Mouse (Mus musculus): ENCODE results near the gene Zpr1. TPM values are rescaled to one million over a fixed set of nuclear protein-coding genes. Genes with fewer than 3 reads are reported as not detected.

Gene Zpr1
- 31.5 and 33.0 TPM in 2 replicates for polyA plus RNA-seq (2014; fragmentation: Nextera tagmentation; extraction: Ambion mirVana)

GRCm38 (mm10) chr9:46272677-46273454 is at the start of gene Zpr1:
TSS of gene Zpr1 (plus strand) at chr9:46273064.
- WGBS: 5% methylated on average over 45 of the region's 45 CpGs
- Histone ChIP-seq H3K9me3 (ENCODE audit: control insufficient read depth, low read length) (no peaks in the 10 kb centered on the region), H3K27ac (replicated peaks in 1 of 2; ENCODE audit: control insufficient read depth in 1 of 2, insufficient read depth in 1 of 2, low read depth in 2 of 2, low read length in 2 of 2) (peak within 1 kb of the TSS; percentile 12 to 40; a peak in 3 of 4 replicates), H3K36me3 (ENCODE audit: control insufficient read depth, insufficient read depth, low read length) (peaks cover 34% of the 10 kb centered on the region), H3K4me3 (ENCODE audit: control insufficient read depth in 1 of 2, insufficient read depth in 1 of 2, low read depth in 1 of 2, low read length in 2 of 2) (peak within 1 kb of the TSS; percentile 61 to 90), H3K27me3 (ENCODE audit: control insufficient read depth, insufficient read depth, low read length) (peaks cover 28% of the 10 kb centered on the region), H3K4me1 (ENCODE audit: control insufficient read depth in 2 of 2, insufficient read depth in 2 of 2, low read length in 2 of 2) (peaks cover 4 to 7% of the 10 kb centered on the region in 2 experiments; a peak in 2 of 4 replicates), H3K4me2 (ENCODE audit: low read length) (peak within 1 kb of the TSS; percentile 83), H3K9ac (ENCODE audit: low read length) (peak within 1 kb of the TSS; percentile 84)
- ATAC-seq (ENCODE audit: insufficient number of reproducible peaks, insufficient read depth, low FRiP score, low read depth): peak; percentile 87

- no peak for ATAC-seq (ENCODE audit: insufficient number of reproducible peaks, insufficient read depth, low FRiP score, low read depth)
- no peaks in the 10 kb centered on the region for H3K9me3 ChIP-seq (ENCODE audit: control insufficient read depth, low read length)
- WGBS: 81% methylated on average over 6 of the region's 6 CpGs
Measured at GRCm38 (mm10) chr9:46223090-46223489, 49.8 kb upstream of the Zpr1 start.

GRCm38 (mm10) chr9:46224101-46224500 is 48.8 kb upstream of the Zpr1 start:
- Histone ChIP-seq H3K27me3 (ENCODE audit: control insufficient read depth, insufficient read depth, low read length) (no peaks in the 10 kb centered on the region), H3K27ac (replicated peaks in 1 of 2; ENCODE audit: control insufficient read depth in 1 of 2, insufficient read depth in 1 of 2, low read depth in 2 of 2, low read length in 2 of 2) (no peak overlapping the region), H3K9ac (ENCODE audit: low read length) (no peak overlapping the region), H3K4me2 (ENCODE audit: low read length) (no peak overlapping the region), H3K4me3 (ENCODE audit: control insufficient read depth in 1 of 2, insufficient read depth in 1 of 2, low read depth in 1 of 2, low read length in 2 of 2) (no peak overlapping the region), H3K36me3 (ENCODE audit: control insufficient read depth, insufficient read depth, low read length) (peaks cover 46% of the 10 kb centered on the region), H3K9me3 (ENCODE audit: control insufficient read depth, low read length) (no peaks in the 10 kb centered on the region), H3K4me1 (ENCODE audit: control insufficient read depth in 2 of 2, insufficient read depth in 2 of 2, low read length in 2 of 2) (no peaks in the 10 kb centered on the region)
- WGBS: 81% methylated on average over 3 of the region's 3 CpGs
- ATAC-seq (ENCODE audit: insufficient number of reproducible peaks, insufficient read depth, low FRiP score, low read depth): no peak

More at GRCm38 (mm10) chr9:46223090-46223489, 49.8 kb upstream of the Zpr1 start:
- Histone ChIP-seq H3K4me3 (ENCODE audit: control insufficient read depth in 1 of 2, insufficient read depth in 1 of 2, low read depth in 1 of 2, low read length in 2 of 2) (no peak overlapping the region), H3K27me3 (ENCODE audit: control insufficient read depth, insufficient read depth, low read length) (no peaks in the 10 kb centered on the region), H3K27ac (replicated peaks in 1 of 2; ENCODE audit: control insufficient read depth in 1 of 2, insufficient read depth in 1 of 2, low read depth in 2 of 2, low read length in 2 of 2) (no peak overlapping the region), H3K4me2 (ENCODE audit: low read length) (no peak overlapping the region), H3K36me3 (ENCODE audit: control insufficient read depth, insufficient read depth, low read length) (peaks cover 50% of the 10 kb centered on the region), H3K4me1 (ENCODE audit: control insufficient read depth in 2 of 2, insufficient read depth in 2 of 2, low read length in 2 of 2) (no peaks in the 10 kb centered on the region), H3K9ac (ENCODE audit: low read length) (no peak overlapping the region)

- Histone ChIP-seq H3K4me2 (ENCODE audit: low read length) (no peak overlapping the region), H3K4me1 (ENCODE audit: control insufficient read depth in 2 of 2, insufficient read depth in 2 of 2, low read length in 2 of 2) (peaks cover 1 to 3% of the 10 kb centered on the region in 2 experiments; a peak in 1 of 4 replicates), H3K9ac (ENCODE audit: low read length) (no peak overlapping the region), H3K36me3 (ENCODE audit: control insufficient read depth, insufficient read depth, low read length) (peaks cover 36% of the 10 kb centered on the region), H3K27ac (replicated peaks in 1 of 2; ENCODE audit: control insufficient read depth in 1 of 2, insufficient read depth in 1 of 2, low read depth in 2 of 2, low read length in 2 of 2) (no peak overlapping the region), H3K9me3 (ENCODE audit: control insufficient read depth, low read length) (no peaks in the 10 kb centered on the region), H3K4me3 (ENCODE audit: control insufficient read depth in 1 of 2, insufficient read depth in 1 of 2, low read depth in 1 of 2, low read length in 2 of 2) (no peak overlapping the region), H3K27me3 (ENCODE audit: control insufficient read depth, insufficient read depth, low read length) (no peaks in the 10 kb centered on the region)
- WGBS: 64% methylated on average over 5 of the region's 5 CpGs
- ATAC-seq (ENCODE audit: insufficient number of reproducible peaks, insufficient read depth, low FRiP score, low read depth): no peak
Measured at GRCm38 (mm10) chr9:46224945-46225660, 47.8 kb upstream of the Zpr1 start.

GRCm38 (mm10) chr9:46227064-46227614 is 45.7 kb upstream of the Zpr1 start:
- Histone ChIP-seq H3K27me3 (ENCODE audit: control insufficient read depth, insufficient read depth, low read length) (peaks cover 6% of the 10 kb centered on the region), H3K4me2 (ENCODE audit: low read length) (no peak overlapping the region), H3K9ac (ENCODE audit: low read length) (no peak overlapping the region), H3K4me1 (ENCODE audit: control insufficient read depth in 2 of 2, insufficient read depth in 2 of 2, low read length in 2 of 2) (peaks cover 6 to 9% of the 10 kb centered on the region in 2 experiments; a peak in 3 of 4 replicates), H3K4me3 (ENCODE audit: control insufficient read depth in 1 of 2, insufficient read depth in 1 of 2, low read depth in 1 of 2, low read length in 2 of 2) (no peak overlapping the region), H3K9me3 (ENCODE audit: control insufficient read depth, low read length) (no peaks in the 10 kb centered on the region), H3K36me3 (ENCODE audit: control insufficient read depth, insufficient read depth, low read length) (peaks cover 16% of the 10 kb centered on the region), H3K27ac (replicated peaks in 1 of 2; ENCODE audit: control insufficient read depth in 1 of 2, insufficient read depth in 1 of 2, low read depth in 2 of 2, low read length in 2 of 2) (no peak overlapping the region)
- no peak for ATAC-seq (ENCODE audit: insufficient number of reproducible peaks, insufficient read depth, low FRiP score, low read depth)
- 50% methylated on average over 3 of the region's 3 CpGs for WGBS

- H3K4me2 ChIP-seq (ENCODE audit: low read length): no peak within 1 kb of the TSS
- H3K27ac ChIP-seq (replicated peaks in 1 of 2; ENCODE audit: control insufficient read depth in 1 of 2, insufficient read depth in 1 of 2, low read depth in 2 of 2, low read length in 2 of 2): no peak within 1 kb of the TSS
- H3K27me3 ChIP-seq (ENCODE audit: control insufficient read depth, insufficient read depth, low read length): peaks cover 6% of the 10 kb centered on the region
- H3K36me3 ChIP-seq (ENCODE audit: control insufficient read depth, insufficient read depth, low read length): peaks cover 2% of the 10 kb centered on the region
- no peak for ATAC-seq (ENCODE audit: insufficient number of reproducible peaks, insufficient read depth, low FRiP score, low read depth)
- no peak within 1 kb of the TSS for H3K9ac ChIP-seq (ENCODE audit: low read length)
- no peaks in the 10 kb centered on the region for H3K9me3 ChIP-seq (ENCODE audit: control insufficient read depth, low read length)
- no peak within 1 kb of the TSS for H3K4me3 ChIP-seq (ENCODE audit: control insufficient read depth in 1 of 2, insufficient read depth in 1 of 2, low read depth in 1 of 2, low read length in 2 of 2)
- peaks cover 6 to 9% of the 10 kb centered on the region in 2 experiments; a peak in 3 of 4 replicates for H3K4me1 ChIP-seq (ENCODE audit: control insufficient read depth in 2 of 2, insufficient read depth in 2 of 2, low read length in 2 of 2)
- WGBS: 56% methylated on average over 9 of the region's 9 CpGs
Measured at GRCm38 (mm10) chr9:46228491-46228890, 44.4 kb upstream of the Zpr1 start, which contains the start of gene Apoa1. TSS of gene Apoa1 (plus strand) at chr9:46228580.

- H3K9ac ChIP-seq (ENCODE audit: low read length): peak overlapping the region; percentile 67
- H3K36me3 ChIP-seq (ENCODE audit: control insufficient read depth, insufficient read depth, low read length): no peaks in the 10 kb centered on the region
- peaks cover 6% of the 10 kb centered on the region for H3K27me3 ChIP-seq (ENCODE audit: control insufficient read depth, insufficient read depth, low read length)
- peak overlapping the region; percentile 42 to 44 for H3K4me3 ChIP-seq (ENCODE audit: control insufficient read depth in 1 of 2, insufficient read depth in 1 of 2, low read depth in 1 of 2, low read length in 2 of 2)
- H3K27ac ChIP-seq (replicated peaks in 1 of 2; ENCODE audit: control insufficient read depth in 1 of 2, insufficient read depth in 1 of 2, low read depth in 2 of 2, low read length in 2 of 2): no peak overlapping the region
- no peaks in the 10 kb centered on the region for H3K9me3 ChIP-seq (ENCODE audit: control insufficient read depth, low read length)
- peaks cover 6 to 9% of the 10 kb centered on the region in 2 experiments; a peak in 3 of 4 replicates for H3K4me1 ChIP-seq (ENCODE audit: control insufficient read depth in 2 of 2, insufficient read depth in 2 of 2, low read length in 2 of 2)
- peak; percentile 79 for ATAC-seq (ENCODE audit: insufficient number of reproducible peaks, insufficient read depth, low FRiP score, low read depth)
- peak overlapping the region; percentile 88 for H3K4me2 ChIP-seq (ENCODE audit: low read length)
- WGBS: 16% methylated on average over 37 of the region's 37 CpGs
Measured at GRCm38 (mm10) chr9:46229573-46230449, 43.1 kb upstream of the Zpr1 start.

All from heart, embryonic 14.5 days (tissue).